Mouse (Mus musculus): ENCODE results near the gene Nup160.

GRCm38 (mm10) chr2:90658613-90659012, 18.4 kb upstream of the Nup160 start:
- TF ChIP-seq CTCF (IDR thresholded peaks at IDR 0.05; ENCODE audit: low read depth) (no peak), EP300 (IDR thresholded peaks at IDR 0.05; ENCODE audit: low read depth) (no peak)
